9 mouse cellular contexts compared by ENCODE assay signal in genomic region chr17:53543591-53544324, GRCm38 (mm10). TPM values are rescaled to one million over a fixed set of nuclear protein-coding genes. Genes with fewer than 3 reads are reported as not detected.
DNase-seq lines count a peak whose midpoint lies in the region; ATAC-seq lines count a peak whose summit lies in the region.
"Had no signal": no experiment of that assay in that cellular context is flagged by ENCODE, and none has a peak within 500 bp of the region (broad histone marks: within the 10 kb centered on the region; RNA-seq: fewer than 3 reads in every experiment).

No protein-coding gene starts in this region.

- no peak overlapping the region for H3K4me3 ChIP-seq in intestine, embryonic 16.5 days (ENCODE audit: low read length)
- no peak overlapping the region for H3K4me3 ChIP-seq in liver, embryonic 11.5 days (ENCODE audit: low read depth, low read length)

- no peak overlapping the region for H3K27ac ChIP-seq in intestine, embryonic 16.5 days (ENCODE audit: low read length)
- H3K27ac ChIP-seq in liver, embryonic 11.5 days (ENCODE audit: low read depth, low read length): no peak overlapping the region

- H3K27me3 ChIP-seq in intestine, embryonic 16.5 days (replicated peaks; ENCODE audit: control insufficient read depth, insufficient read depth, low read length): no peaks in the 10 kb centered on the region
- H3K27me3 ChIP-seq in liver, embryonic 11.5 days (replicated peaks; ENCODE audit: control insufficient read depth, insufficient read depth, low read length): no peaks in the 10 kb centered on the region

- no peak overlapping the region for H3K9ac ChIP-seq in intestine, embryonic 16.5 days (ENCODE audit: low read depth, low read length)
- no peak overlapping the region for H3K9ac ChIP-seq in liver, embryonic 11.5 days (ENCODE audit: low read depth, low read length)

- no peaks in the 10 kb centered on the region for H3K9me3 ChIP-seq in intestine, embryonic 16.5 days (ENCODE audit: control insufficient read depth, low read length)
- no peaks in the 10 kb centered on the region for H3K9me3 ChIP-seq in liver, embryonic 11.5 days (ENCODE audit: control insufficient read depth, low read length)

- ATAC-seq in intestine, embryonic 16.5 days: peak; percentile 56
- ATAC-seq in liver, embryonic 11.5 days (replicated peaks; ENCODE audit: low FRiP score): no peak

- H3K36me3 ChIP-seq in intestine, embryonic 16.5 days (ENCODE audit: control insufficient read depth, insufficient read depth, low read length): no peaks in the 10 kb centered on the region
- no peaks in the 10 kb centered on the region for H3K36me3 ChIP-seq in liver, embryonic 11.5 days (ENCODE audit: control insufficient read depth, insufficient read depth, low read length)

- H3K4me1 ChIP-seq in intestine, embryonic 16.5 days (ENCODE audit: control insufficient read depth, insufficient read depth, low read length): peaks cover 4% of the 10 kb centered on the region; the same call in 1 of the 2 replicates
- H3K4me1 ChIP-seq in liver, embryonic 11.5 days (replicated peaks; ENCODE audit: control insufficient read depth, insufficient read depth, low read length): no peaks in the 10 kb centered on the region

- peak; percentile 16 for DNase-seq in cerebellum, adult 9-11 months
- no peak for DNase-seq in cerebellum, adult 8-10 months
- peak; percentile 32 for DNase-seq in retina, postnatal 1 day
- DNase-seq in retina, embryonic 14.5 days (ENCODE audit: low spot score): no peak
- peak; percentile 65 for DNase-seq in lung, postnatal 36 days
- DNase-seq in liver, embryonic 11.5 days (ENCODE audit: low spot score): no peak
- DNase-seq in urinary bladder, postnatal 25 days (ENCODE audit: low spot score): no peak

- no peak overlapping the region for H3K4me2 ChIP-seq in intestine, embryonic 16.5 days (ENCODE audit: low read depth, low read length)
- no peak overlapping the region for H3K4me2 ChIP-seq in liver, embryonic 11.5 days

- 61% methylated on average over 9 of the region's 9 CpGs for WGBS in intestine, embryonic 16.5 days
- WGBS in liver, embryonic 11.5 days: 80% methylated on average over 9 of the region's 9 CpGs

RNA-seq across cellular contexts. Expression of gene Pp2d1, which starts 4.5 kb away (rescaled TPM):
- polyA plus RNA-seq in intestine, embryonic 16.5 days (2015; fragmentation: Nextera tagmentation; extraction: Ambion mirVana): 0.16 TPM in 2 replicates
- 0.12 and 0.38 TPM in 2 replicates for polyA plus RNA-seq in liver, embryonic 11.5 days (2014; fragmentation: Nextera tagmentation; extraction: Ambion mirVana)
- polyA plus RNA-seq: large intestine, adult 2 months had no signal

RNA-seq across cellular contexts. Expression of gene Kat2b, which starts 22.9 kb away (rescaled TPM):
- polyA plus RNA-seq in intestine, embryonic 16.5 days (2015; fragmentation: Nextera tagmentation; extraction: Ambion mirVana): 3.9 and 4.1 TPM in 2 replicates
- polyA plus RNA-seq in liver, embryonic 11.5 days (2014; fragmentation: Nextera tagmentation; extraction: Ambion mirVana): 7.3 and 8.7 TPM in 2 replicates

Comparison
In these comparisons a context has a peak if more than half of its experiments do, and no peak if none do; other contexts are left out.
1. DNase-seq: peak in cerebellum, adult 9-11 months (single experiment), retina, postnatal 1 day (single experiment) and lung, postnatal 36 days (single experiment); none in cerebellum, adult 8-10 months (single experiment), retina, embryonic 14.5 days (single experiment), liver, embryonic 11.5 days (single experiment) and urinary bladder, postnatal 25 days (single experiment).